Mouse (Mus musculus) kidney, embryonic 14.5 days (tissue): ENCODE results near the gene Hmgb1. TPM values are rescaled to one million over a fixed set of nuclear protein-coding genes. Genes with fewer than 3 reads are reported as not detected.

ENCODE experiments used
- ATAC-seq: fragments of 200-750 bp; cut with Nextera tagmentation; 2 replicates; pipeline ENCODE4 v1.8.0; 2017; ENCODE audit warnings: moderate number of reproducible peaks, mild to moderate bottlenecking, moderate TSS enrichment, moderate library complexity; ENCODE audit not compliant: low FRiP score, low TSS enrichment
- H3K27ac ChIP-seq: fragments of 300-500 bp; sonication (generic); 2 replicates; pipeline ENCODE4 v1.5.1; 2014; ENCODE audit warnings: low read depth, mild to moderate bottlenecking, low read length, moderate library complexity, mixed read lengths
- H3K27me3 ChIP-seq: fragments of 300-500 bp; sonication (generic); 2 replicates; pipeline ENCODE4 v1.6.1; 2014; ENCODE audit warnings: mild to moderate bottlenecking, low read length; ENCODE audit not compliant: control insufficient read depth, insufficient read depth
- H3K36me3 ChIP-seq: fragments of 300-500 bp; sonication (generic); 2 replicates; pipeline ENCODE4 v1.6.1; 2014; ENCODE audit warnings: low read length, mixed read lengths; ENCODE audit not compliant: control insufficient read depth, insufficient read depth
- H3K4me1 ChIP-seq: fragments of 300-500 bp; sonication (generic); 2 replicates; pipeline ENCODE4 v1.6.1; 2014; ENCODE audit warnings: low read length, mixed read lengths; ENCODE audit not compliant: control insufficient read depth, insufficient read depth
- H3K4me2 ChIP-seq: fragments of 300-500 bp; sonication (generic); replicated peaks from 2 replicates; pipeline ENCODE4 v1.6.1; 2014; ENCODE audit warnings: low read depth, mild to moderate bottlenecking, low read length
- H3K4me3 ChIP-seq: fragments of 300-500 bp; sonication (generic); 2 replicates; pipeline ENCODE4 v1.5.1; 2014; ENCODE audit warnings: mild to moderate bottlenecking, low read length
- H3K9ac ChIP-seq: fragments of 300-500 bp; sonication (generic); 2 replicates; pipeline ENCODE4 v1.6.1; 2014; ENCODE audit warnings: low read depth, mild to moderate bottlenecking, low read length, moderate library complexity
- H3K9me3 ChIP-seq: fragments of 300-500 bp; sonication (generic); 2 replicates; pipeline ENCODE4 v1.6.1; 2016; ENCODE audit warnings: low read length; ENCODE audit not compliant: control insufficient read depth
- WGBS: fragments of 180-500 bp; shearing (Covaris S2); extraction: QIAGEN DNeasy Blood & Tissue Kit; methylation state at CpG from one replicate; pipeline ENCODE4 v1.1.7; 2014; 5-methylcytosine and 5-hydroxymethylcytosine counted together
- polyA plus RNA-seq: library from polyadenylated mRNA; unstranded; fragments of >200 nt; fragmentation: Nextera tagmentation; extraction: Ambion mirVana; gene quantifications from 2 replicates; pipeline ENCODE4 v1.2.1, GENCODE M21; 2014

Gene Hmgb1
- polyA plus RNA-seq, 1 experiment from 2014 or later = 1,862 TPM

DNA sequence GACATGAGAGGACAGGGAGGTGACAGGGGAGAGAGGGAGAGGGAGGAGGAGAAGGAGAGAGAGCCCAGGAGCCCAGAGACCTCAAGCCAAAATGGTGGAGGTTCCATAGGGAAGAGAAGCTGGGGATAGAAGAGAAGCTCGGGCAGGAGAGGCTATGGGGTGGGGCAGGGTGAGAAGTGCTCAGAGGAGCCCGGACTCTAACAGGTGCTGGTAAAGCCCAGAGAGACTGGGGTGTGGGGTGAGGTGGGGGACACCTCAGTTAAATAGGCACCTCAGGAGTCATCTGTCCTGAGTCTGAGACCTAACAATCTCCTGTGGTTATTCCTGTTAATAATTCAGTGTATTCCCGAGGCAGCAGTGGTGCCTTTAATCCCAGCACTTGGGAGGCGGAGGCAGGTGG lies 91.8 kb downstream of the Hmgb1 start:
- ATAC-seq = no peak
- no peaks in the 10 kb centered on the region for H3K9me3 ChIP-seq
- no peaks in the 10 kb centered on the region for H3K4me1 ChIP-seq
- H3K4me2 ChIP-seq = no peak overlapping the region
- H3K36me3 ChIP-seq = no peaks in the 10 kb centered on the region
- no peaks in the 10 kb centered on the region for H3K27me3 ChIP-seq
- H3K4me3 ChIP-seq = no peak overlapping the region
- no peak overlapping the region for H3K9ac ChIP-seq
- WGBS = 90% methylated on average over 4 of the region's 4 CpGs
- no peak overlapping the region for H3K27ac ChIP-seq

DNA sequence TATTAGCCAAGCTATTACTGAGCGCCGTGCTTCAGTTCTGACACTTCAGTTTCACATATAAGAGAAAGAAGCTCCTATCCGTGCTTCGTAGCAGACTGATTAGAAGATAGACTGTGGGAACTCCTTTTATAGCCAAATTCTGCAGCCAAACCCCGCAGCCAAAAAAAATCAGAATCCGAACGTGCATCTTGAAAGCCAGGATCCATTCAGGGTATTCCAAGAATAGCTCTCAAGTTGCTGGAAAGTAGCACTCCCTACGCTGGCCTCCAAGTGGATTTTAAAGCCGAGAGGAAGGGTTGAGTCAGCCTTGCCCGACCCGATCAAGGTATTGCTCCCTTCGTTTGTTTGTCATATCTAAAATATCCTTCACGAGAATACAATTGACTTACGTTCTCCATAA lies 93.0 kb downstream of the Hmgb1 start:
- 90% methylated on average over 14 of the region's 14 CpGs for WGBS
- Histone ChIP-seq H3K27me3 (no peaks in the 10 kb centered on the region), H3K27ac (no peak overlapping the region), H3K9me3 (no peaks in the 10 kb centered on the region), H3K4me1 (no peaks in the 10 kb centered on the region), H3K36me3 (no peaks in the 10 kb centered on the region), H3K9ac (no peak overlapping the region), H3K4me2 (no peak overlapping the region), H3K4me3 (no peak overlapping the region)
- ATAC-seq = no peak

DNA sequence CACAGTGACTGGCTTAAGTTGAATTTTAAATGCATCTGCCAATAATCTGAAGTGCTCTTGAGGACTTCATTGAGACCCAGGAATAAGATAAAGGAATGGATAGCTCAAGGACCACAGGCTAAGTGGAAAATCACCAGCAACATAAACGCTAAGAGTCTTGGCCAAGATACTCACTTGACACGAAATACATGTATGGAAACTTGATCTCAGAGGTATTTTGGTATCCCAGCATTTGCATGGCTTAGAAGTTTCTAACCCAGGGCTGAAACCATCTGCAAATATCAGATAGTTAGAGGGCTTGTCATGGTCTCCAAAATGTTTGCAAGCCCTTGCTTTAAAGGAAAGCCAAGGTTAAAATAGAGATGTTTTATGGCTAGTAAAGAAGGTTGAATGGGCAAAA lies 94.4 kb downstream of the Hmgb1 start:
- no peaks in the 10 kb centered on the region for H3K9me3 ChIP-seq
- H3K4me2 ChIP-seq = no peak overlapping the region
- H3K27me3 ChIP-seq = no peaks in the 10 kb centered on the region
- H3K9ac ChIP-seq = no peak overlapping the region
- H3K27ac ChIP-seq = no peak overlapping the region
- no peaks in the 10 kb centered on the region for H3K4me1 ChIP-seq
- no peak overlapping the region for H3K4me3 ChIP-seq
- H3K36me3 ChIP-seq = no peaks in the 10 kb centered on the region
- WGBS = 69% methylated on average over 2 of the region's 2 CpGs
- no peak for ATAC-seq

DNA sequence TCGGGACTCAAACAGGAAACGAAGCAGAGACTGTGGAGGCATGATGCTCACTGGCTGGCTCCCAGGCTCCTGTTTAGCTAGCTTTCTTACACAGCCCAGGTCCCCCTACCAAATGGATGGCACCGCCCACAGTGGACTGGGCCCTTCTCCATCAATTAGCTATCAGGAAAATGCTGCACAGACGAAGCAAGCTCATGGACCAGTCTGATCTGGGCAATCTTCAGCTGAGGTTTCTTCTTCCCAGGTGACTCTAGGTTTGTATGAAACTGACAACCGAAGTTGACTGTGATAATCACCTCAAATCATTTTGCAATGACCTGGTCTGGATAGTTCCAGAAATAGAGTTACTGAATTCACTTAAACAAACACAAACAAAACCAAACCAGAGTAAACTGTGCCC lies 94.8 kb downstream of the Hmgb1 start:
- Histone ChIP-seq H3K27me3 (no peaks in the 10 kb centered on the region), H3K9me3 (no peaks in the 10 kb centered on the region), H3K4me1 (no peaks in the 10 kb centered on the region), H3K9ac (no peak overlapping the region), H3K36me3 (no peaks in the 10 kb centered on the region), H3K4me2 (no peak overlapping the region), H3K4me3 (no peak overlapping the region), H3K27ac (no peak overlapping the region)
- ATAC-seq = no peak
- WGBS = 94% methylated on average over 5 of the region's 5 CpGs

DNA sequence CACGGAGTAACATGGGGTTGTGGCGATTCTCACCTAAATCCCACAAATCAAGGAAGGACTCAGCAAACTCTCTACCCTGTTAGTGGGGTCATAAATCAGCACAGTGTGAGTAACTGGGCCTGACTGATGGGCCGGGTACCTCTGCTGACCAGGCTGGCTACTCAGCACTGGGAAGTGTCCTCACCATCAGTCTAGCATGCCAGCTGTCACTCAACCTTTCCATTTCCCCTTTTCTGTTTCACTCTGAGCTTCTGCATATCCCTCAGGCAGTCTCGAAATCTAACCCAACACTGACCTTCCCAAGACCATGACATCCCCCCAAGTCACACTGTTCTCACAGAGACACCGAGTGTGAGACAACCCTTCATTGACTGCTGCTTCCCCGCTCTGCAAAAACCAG lies 95.4 kb downstream of the Hmgb1 start:
- no peaks in the 10 kb centered on the region for H3K36me3 ChIP-seq
- no peak overlapping the region for H3K4me2 ChIP-seq
- no peaks in the 10 kb centered on the region for H3K9me3 ChIP-seq
- WGBS = 82% methylated on average over 6 of the region's 6 CpGs
- no peak for ATAC-seq
- no peak overlapping the region for H3K27ac ChIP-seq
- H3K4me1 ChIP-seq = no peaks in the 10 kb centered on the region
- H3K9ac ChIP-seq = no peak overlapping the region
- H3K27me3 ChIP-seq = no peaks in the 10 kb centered on the region
- no peak overlapping the region for H3K4me3 ChIP-seq

GRCm38 (mm10) chr5:149088149-149088548 lies 96.1 kb downstream of the Hmgb1 start:
- no peak overlapping the region for H3K4me2 ChIP-seq
- H3K9ac ChIP-seq = no peak overlapping the region
- no peaks in the 10 kb centered on the region for H3K27me3 ChIP-seq
- H3K27ac ChIP-seq = no peak overlapping the region
- H3K36me3 ChIP-seq = no peaks in the 10 kb centered on the region
- 82% methylated on average over 3 of the region's 3 CpGs for WGBS
- no peaks in the 10 kb centered on the region for H3K4me1 ChIP-seq
- H3K4me3 ChIP-seq = no peak overlapping the region
- ATAC-seq = no peak
- no peaks in the 10 kb centered on the region for H3K9me3 ChIP-seq

DNA sequence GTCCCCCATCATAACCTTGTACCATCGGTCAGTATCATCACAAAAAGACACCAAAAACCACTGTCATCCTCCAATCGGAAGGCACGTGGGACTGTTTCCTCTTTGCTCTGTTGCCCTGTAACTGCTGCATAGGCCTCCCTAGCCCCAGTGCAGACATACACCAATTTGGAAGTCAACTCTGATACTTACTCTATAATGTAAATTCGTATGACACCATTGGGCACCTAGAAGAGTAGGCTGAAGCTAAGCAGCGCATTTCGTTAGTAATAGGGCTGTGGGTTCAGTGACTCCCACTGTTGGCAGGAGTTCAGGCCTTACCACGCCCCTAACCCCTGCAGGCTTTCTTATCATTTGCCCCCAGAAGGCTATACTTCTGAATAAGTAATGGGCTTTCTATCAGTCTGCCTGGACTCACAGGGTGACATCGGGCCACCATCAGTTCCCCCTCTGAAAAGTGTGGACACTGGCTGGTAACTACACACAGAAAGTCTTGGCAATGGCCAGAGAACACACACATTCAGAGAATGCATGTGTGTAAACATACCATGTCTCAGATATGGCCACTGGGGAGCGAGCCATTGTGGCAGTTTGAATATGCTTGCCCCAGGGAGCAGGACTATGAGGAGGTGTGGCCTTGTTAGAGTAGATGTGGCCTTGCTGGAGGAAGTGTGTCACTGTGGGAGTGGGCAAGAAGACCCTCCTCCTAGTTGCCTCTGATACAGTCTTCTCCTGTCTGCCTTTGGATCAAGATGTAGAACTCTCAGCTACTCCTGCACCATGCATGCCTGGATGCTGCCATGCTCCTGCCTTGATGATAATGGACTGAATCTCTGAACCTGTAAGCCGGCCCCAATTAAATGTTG lies 97.7 kb downstream of the Hmgb1 start:
- Histone ChIP-seq H3K4me2 (no peak overlapping the region), H3K9ac (no peak overlapping the region), H3K36me3 (no peaks in the 10 kb centered on the region), H3K9me3 (no peaks in the 10 kb centered on the region), H3K4me1 (no peaks in the 10 kb centered on the region), H3K4me3 (no peak overlapping the region), H3K27ac (no peak overlapping the region), H3K27me3 (no peaks in the 10 kb centered on the region)
- 91% methylated on average over 10 of the region's 10 CpGs for WGBS
- ATAC-seq = no peak

- Histone ChIP-seq H3K36me3 (no peaks in the 10 kb centered on the region), H3K4me1 (no peaks in the 10 kb centered on the region), H3K9me3 (no peaks in the 10 kb centered on the region), H3K4me3 (no peak overlapping the region), H3K27me3 (no peaks in the 10 kb centered on the region), H3K9ac (no peak overlapping the region), H3K4me2 (no peak overlapping the region), H3K27ac (no peak overlapping the region)
- WGBS = 97% methylated on average over 8 of the region's 8 CpGs
- no peak for ATAC-seq
These were observed 103.8 kb downstream of the Hmgb1 start for GRCm38 (mm10) chr5:149080466-149080865.

- no peak overlapping the region for H3K4me3 ChIP-seq
- no peaks in the 10 kb centered on the region for H3K36me3 ChIP-seq
- ATAC-seq = no peak
- H3K9me3 ChIP-seq = no peaks in the 10 kb centered on the region
- no peaks in the 10 kb centered on the region for H3K27me3 ChIP-seq
- 47% methylated on average over 7 of the region's 7 CpGs for WGBS
- H3K9ac ChIP-seq = no peak overlapping the region
- H3K4me2 ChIP-seq = no peak overlapping the region
- H3K4me1 ChIP-seq = no peaks in the 10 kb centered on the region
- H3K27ac ChIP-seq = no peak overlapping the region
These were observed 104.5 kb downstream of the Hmgb1 start for GRCm38 (mm10) chr5:149079758-149080150.
